Mouse (Mus musculus): ENCODE data around the gene Mettl22.

- TF ChIP-seq POLR2A (IDR thresholded peaks at IDR 0.05; ENCODE audit: low read depth, low read length) = peak; percentile 88
- 0 out of 2 replicates have a peak, but pooled peaks have one; percentile 1 for TF ChIP-seq CTCF (IDR thresholded peaks at IDR 0.05; ENCODE audit: extremely low read depth, insufficient read length, insufficient replicate concordance, low read depth, low read length)
Measured at GRCm38 (mm10) chr16:8513236-8513906, 42.8 kb downstream of the Mettl22 start, which contains the start of gene Abat.
